Mouse (Mus musculus) thymus, adult 2 months (tissue): Measurements from ENCODE around the gene Cntrl.

Experiments used
- CTCF ChIP-seq: fragments of 200-500 bp; IDR thresholded peaks from 2 replicates; pipeline ENCODE4 v1.5.1; 2012; ENCODE audit warnings: mild to moderate bottlenecking, control low read depth, low read length, moderate library complexity, borderline replicate concordance; ENCODE audit not compliant: control insufficient read depth, poor library complexity, insufficient read depth; ENCODE audit errors: extremely low read depth
- POLR2A ChIP-seq: fragments of 200-500 bp; IDR thresholded peaks from 2 replicates; pipeline ENCODE4 v1.6.1; 2012; ENCODE audit warnings: mild to moderate bottlenecking, low read length, control low read depth, moderate library complexity; ENCODE audit not compliant: control insufficient read depth, poor library complexity, insufficient read depth; ENCODE audit errors: extremely low read depth

DNA sequence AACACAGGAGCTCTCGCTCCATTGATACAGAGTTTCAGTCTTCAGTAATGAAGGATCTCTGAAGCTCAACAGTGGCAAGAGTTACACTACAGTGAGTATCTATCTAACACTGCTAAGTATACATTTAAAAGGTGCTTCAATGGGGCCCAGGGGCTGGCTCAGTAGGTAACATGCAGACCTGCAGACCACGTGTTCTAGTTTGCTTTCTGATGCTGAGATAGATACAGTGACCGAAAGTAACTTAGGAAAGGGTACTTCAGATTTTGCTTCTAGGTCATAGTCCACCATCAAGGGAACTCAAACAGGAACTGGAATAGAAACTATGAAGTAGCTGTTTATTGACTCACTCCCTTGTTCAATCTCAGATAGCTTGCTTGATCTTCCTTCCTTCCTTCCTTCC, 102.4 kb downstream of the Cntrl start:
- TF ChIP-seq CTCF (no peak), POLR2A (no peak)
